Mouse (Mus musculus) gastrocnemius, adult 2 months (tissue): ENCODE results near the gene Ctnna3. TPM values are rescaled to one million over a fixed set of nuclear protein-coding genes. Genes with fewer than 3 reads are reported as not detected.
"Not testable (repeated sequence)": the region's sequence is repeated elsewhere in the genome, so short reads cannot be mapped to it uniquely, and the experiment has no call there.

ENCODE experiments used
- DNase-seq: peaks from one replicate; pipeline ENCODE4 v3.0.0; 2022
- H3K27ac ChIP-seq: fragments of 200-600 bp; 2 replicates; pipeline ENCODE4 v1.8.1; 2022; ENCODE audit warnings: mild to moderate bottlenecking
- H3K4me3 ChIP-seq: fragments of 200-600 bp; 2 replicates; pipeline ENCODE4 v1.8.1; 2022; ENCODE audit warnings: mild to moderate bottlenecking, moderate library complexity
- CTCF ChIP-seq: fragments of 200-600 bp; IDR thresholded peaks from 2 replicates; pipeline ENCODE4 v1.8.1; 2022; ENCODE audit warnings: antibody characterized with exemption, mild to moderate bottlenecking, moderate library complexity
- intact Hi-C: fragments of 180-260 bp; cut with DNase I; formaldehyde crosslinking; loops from one replicate; pipeline ENCODE4 v1.15.1; 2025
- long read RNA-seq, 2 experiments: library from polyadenylated mRNA; stranded (forward); transcript quantifications; one replicate each; pipeline ENCODE4 v2.0.0; 2021
- total RNA-seq, 2 experiments: library from RNA; stranded (reverse); gene quantifications; 2 replicates each; pipeline ENCODE4 v1.2.3; 2021

Gene Ctnna3
- 10 to 100 TPM; 11.8 to 22.7 TPM for total RNA-seq
- long read RNA-seq, experiment 1, partial matches to known transcripts = 0 of 3 reads
- long read RNA-seq, experiment 1, other reads (novel, unspliced or antisense) = 3 of 3 reads
- long read RNA-seq, experiment 2 = 0 reads

DNA sequence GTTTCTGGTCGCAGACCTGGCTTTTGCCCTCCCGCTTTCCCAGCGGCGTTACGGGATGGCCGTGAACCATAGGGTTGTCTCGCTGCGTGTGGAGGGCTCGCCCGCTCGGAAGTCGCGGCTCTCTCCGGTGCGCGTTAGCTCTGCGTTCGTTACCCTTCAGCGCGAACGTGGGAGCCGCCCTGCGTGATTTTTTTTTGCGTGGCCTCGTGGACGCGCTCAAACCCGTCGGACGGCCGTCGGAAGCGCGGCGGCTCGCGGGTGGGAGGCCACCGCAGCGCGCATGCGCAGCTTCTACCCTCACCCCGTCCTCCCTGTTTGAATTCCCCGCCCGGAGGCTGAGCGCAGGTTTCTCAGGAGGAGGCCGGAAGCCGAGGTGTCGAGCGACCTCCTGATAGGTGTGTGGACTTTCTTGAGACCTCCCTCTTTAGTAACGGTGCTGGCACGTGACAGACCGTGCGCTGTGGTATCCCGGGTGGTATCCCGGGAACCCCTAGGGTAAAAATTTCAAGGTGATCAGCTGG is at the start of gene Ctnna3:
TSS of gene Ctnna3 (plus strand) at position 314 of the 521 bp plus-strand sequence.
- Histone ChIP-seq H3K4me3 (peak within 1 kb of the TSS; percentile 85), H3K27ac (peak within 1 kb of the TSS; percentile 86)
- intact Hi-C loops = loop anchor here (1.0 to 5.0 kb wide), 2 partner anchors 43 to 48 kb away; no protein-coding TSS in a partner anchor

DNA sequence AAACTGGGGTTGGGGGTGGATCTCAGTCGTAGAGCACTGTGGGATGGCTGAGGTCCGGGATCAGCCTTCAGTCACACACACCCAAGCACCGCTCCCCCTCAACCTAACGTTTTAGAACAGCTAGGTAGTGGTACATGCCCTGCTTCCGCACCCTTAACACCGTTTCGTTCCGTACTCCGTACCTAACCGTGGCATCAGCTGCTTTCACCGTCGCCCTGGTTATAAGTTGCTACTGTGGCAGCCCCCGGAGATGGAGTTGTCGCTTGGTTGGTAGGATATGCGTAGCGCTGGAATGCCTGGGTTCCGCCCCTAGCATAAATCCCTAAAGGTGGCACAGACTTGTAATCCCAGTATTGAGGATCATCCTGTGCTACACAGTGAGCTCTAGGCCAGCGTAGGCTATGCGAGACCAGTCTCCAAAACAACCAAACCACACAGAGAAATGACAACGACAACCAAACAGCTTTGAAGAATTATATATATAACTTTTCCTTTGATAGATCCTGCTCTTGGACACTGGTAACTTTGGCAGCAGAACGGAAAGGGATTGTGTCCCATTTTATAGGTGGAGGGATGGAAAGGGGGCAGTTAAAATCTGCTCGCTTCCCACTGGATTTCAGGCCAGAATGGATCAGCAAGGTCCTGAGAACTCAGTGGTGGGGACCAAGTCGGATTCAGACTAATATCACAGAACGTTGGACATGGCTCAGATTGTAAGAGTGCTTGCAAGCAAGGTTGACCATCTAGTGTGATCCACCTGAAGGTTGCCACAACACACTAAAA is 48.2 kb upstream of the Ctnna3 start, which contains the start of gene Sirt1:
TSS of gene Sirt1 (minus strand) at position 207 of the 783 bp plus-strand sequence.
- H3K4me3 ChIP-seq = peak within 1 kb of the TSS; percentile 84
- intact Hi-C loops = loop anchor here (1.0 kb wide), 1 partner anchor 138 kb away; the partner anchor contains the start of gene Herc4
- peak within 1 kb of the TSS; percentile 90 for H3K27ac ChIP-seq
- no peak for DNase-seq
- TF ChIP-seq CTCF = no peak

More for the DNA sequence above, at the start of gene Ctnna3:
- DNase-seq = peak; percentile 94
- no peak for TF ChIP-seq CTCF

DNA sequence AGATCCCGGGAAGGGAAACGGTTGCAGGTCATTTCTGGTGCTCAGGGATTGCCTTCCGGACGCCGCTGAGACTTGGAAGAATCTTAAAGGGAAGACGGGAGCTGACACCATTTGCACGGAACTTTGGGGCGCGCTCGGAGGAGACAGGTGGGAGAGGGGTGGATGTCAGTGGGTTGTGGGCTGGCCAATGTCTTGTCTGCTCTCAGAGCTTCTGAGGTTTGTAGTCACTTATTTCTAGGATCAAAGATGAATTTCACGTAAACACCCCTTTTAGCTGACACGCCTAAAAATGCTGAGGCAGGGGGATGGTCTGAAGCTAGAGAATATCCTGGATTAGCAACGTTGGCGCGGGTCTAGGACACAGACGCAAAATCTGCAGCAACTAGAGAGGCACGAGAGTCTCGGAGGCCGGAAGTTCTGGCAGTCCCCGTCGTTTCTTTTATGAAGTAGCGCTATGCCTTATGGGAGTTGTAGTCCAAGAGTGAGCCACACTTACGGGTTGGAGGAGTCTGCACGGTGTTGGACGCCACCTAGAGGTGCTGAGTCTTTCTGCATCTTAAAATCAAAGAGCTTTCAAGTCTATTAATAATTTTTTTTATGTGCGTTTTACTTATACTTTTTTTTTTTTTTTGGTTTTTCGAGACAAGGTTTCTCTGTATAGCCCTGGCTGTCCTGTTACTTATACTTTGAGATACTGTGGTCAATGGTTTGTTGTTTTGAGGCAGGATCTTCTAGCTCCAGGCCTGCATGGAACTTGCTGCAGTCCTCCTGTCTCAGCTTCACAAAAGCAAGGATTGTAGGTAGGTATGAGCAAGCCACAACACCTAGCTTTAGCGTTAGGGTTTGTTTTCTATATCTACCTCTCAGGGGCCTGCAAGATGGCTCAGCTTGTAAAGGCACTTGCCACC is 47.3 kb upstream of the Ctnna3 start, which contains the start of gene Dnajc12:
TSS of gene Dnajc12 (plus strand) at position 72 of the 908 bp plus-strand sequence.
- peak; percentile 83 for TF ChIP-seq CTCF
- peak within 1 kb of the TSS; percentile 90 for H3K27ac ChIP-seq
- DNase-seq = peak; percentile 84
- intact Hi-C loops = no loop called here
- H3K4me3 ChIP-seq = peak within 1 kb of the TSS; percentile 84

DNA sequence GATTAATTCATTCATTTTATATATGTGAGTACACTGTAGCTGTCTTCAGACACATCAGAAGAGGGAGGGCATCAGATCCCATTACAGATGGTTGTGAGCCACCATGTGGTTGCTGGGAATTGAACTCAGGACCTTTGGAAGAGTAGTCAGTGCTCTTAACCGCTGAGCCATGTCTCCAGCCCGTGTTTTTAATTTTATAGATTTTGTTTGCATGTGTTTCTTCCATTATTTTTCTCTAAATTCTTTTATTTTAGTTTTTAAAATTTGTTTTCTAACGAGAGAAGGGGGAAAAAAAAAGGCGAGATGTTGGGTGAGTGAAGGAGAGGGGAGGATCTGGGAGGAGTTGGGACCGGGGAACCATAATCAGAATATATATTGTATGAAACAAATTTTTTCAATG is 44.0 kb upstream of the Ctnna3 start:
- intact Hi-C loops = loop anchor here (5.0 kb wide), 1 partner anchor 41 kb away; no protein-coding TSS in a partner anchor
- Histone ChIP-seq H3K4me3 (peak overlapping the region; percentile 85), H3K27ac (peak overlapping the region; percentile 89; the same call in 1 of the 2 replicates)
- not testable (repeated sequence) for DNase-seq

DNA sequence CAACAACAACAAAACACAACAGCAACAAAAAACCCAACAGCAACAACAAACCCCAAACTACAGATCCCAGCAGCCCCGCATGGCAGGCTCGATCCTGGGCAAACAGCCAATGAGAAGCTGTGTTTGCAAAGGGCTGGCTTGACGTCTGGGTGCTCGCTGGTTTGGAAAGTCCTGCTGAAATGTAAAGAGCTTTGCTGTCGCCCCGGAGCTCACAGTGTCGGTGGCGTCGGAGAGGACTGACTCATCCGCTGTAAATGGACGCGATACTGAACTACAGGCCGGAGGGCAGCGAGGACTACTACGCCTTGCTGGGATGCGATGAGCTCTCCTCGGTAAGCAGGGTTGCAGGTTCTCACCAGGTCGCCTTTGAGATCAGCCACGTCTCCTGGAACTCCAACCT is 43.5 kb upstream of the Ctnna3 start:
- H3K4me3 ChIP-seq = peak overlapping the region; percentile 85
- peak; percentile 87 for DNase-seq
- intact Hi-C loops = loop anchor here (5.0 kb wide), 1 partner anchor 41 kb away; no protein-coding TSS in a partner anchor
- H3K27ac ChIP-seq = peak overlapping the region; percentile 89
- TF ChIP-seq CTCF = no peak

DNA sequence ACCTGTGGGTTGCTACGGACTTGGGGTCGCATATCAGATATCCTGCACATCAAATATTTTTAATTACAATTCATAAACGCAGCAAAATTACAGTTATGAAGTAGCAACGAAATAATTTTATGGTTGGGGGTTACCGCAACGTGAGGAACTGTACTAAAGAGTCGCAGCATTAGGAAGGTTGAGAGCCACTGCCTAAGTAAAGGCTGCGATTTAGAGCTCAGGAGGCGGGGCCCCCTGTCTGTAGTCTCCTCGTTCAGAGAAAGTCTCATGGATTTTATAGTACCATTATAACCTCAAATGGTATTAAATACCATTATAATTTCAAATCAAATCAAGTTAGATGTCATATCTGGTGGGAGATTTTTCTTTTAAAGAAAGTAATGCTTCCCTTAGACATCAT is 42.9 kb upstream of the Ctnna3 start:
- no peak for DNase-seq
- intact Hi-C loops = loop anchor here (5.0 kb wide), 1 partner anchor 40 kb away; no protein-coding TSS in a partner anchor
- TF ChIP-seq CTCF = no peak
- H3K27ac ChIP-seq = peak overlapping the region; percentile 89
- peak overlapping the region; percentile 85 for H3K4me3 ChIP-seq

DNA sequence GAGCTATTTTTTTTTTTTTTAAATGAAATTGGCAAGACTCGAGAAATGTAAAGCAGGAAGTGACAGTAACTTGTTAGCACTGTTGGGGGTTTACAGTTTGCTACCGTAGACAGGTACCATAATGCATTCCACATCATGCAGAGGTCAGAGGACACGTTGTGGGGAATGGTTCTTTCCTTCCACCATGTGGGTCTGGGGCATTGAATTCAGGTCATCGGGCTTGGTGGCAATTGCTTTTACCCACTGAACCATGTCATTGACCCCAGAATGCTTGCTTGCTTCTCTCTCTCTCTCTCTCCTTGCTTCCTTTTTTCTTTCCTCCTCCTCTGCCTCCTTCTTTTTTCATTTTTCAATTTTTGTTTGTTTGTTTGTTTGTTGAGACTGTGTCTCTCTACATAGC is 41.0 kb upstream of the Ctnna3 start:
- Histone ChIP-seq H3K27ac (no peak overlapping the region), H3K4me3 (no peak overlapping the region)
- intact Hi-C loops = loop anchor here (5.0 kb wide), 1 partner anchor 38 kb away; no protein-coding TSS in a partner anchor
- TF ChIP-seq CTCF = no peak
- DNase-seq = no peak

DNA sequence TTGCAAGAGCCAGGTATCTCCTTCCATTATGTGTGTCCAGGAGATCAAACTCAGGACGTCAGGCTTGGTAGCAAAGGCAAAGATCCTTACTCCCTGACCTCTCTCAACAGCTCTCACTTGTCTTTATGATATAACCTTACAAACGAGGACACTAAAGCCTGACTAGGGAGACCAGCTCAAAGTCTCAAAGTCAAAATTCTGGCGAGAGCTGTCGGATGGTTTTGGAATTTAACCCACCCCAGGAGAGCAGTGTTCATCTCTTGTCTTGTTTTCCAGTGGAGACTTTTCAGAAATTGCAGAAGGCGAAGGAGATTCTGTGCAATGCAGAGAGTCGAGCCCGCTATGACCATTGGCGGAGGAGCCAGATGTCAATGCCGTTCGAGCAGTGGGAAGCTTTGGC is 32.9 kb upstream of the Ctnna3 start:
- no peak for DNase-seq
- intact Hi-C loops = no loop called here
- no peak for TF ChIP-seq CTCF
- Histone ChIP-seq H3K27ac (no peak overlapping the region), H3K4me3 (no peak overlapping the region)

DNA sequence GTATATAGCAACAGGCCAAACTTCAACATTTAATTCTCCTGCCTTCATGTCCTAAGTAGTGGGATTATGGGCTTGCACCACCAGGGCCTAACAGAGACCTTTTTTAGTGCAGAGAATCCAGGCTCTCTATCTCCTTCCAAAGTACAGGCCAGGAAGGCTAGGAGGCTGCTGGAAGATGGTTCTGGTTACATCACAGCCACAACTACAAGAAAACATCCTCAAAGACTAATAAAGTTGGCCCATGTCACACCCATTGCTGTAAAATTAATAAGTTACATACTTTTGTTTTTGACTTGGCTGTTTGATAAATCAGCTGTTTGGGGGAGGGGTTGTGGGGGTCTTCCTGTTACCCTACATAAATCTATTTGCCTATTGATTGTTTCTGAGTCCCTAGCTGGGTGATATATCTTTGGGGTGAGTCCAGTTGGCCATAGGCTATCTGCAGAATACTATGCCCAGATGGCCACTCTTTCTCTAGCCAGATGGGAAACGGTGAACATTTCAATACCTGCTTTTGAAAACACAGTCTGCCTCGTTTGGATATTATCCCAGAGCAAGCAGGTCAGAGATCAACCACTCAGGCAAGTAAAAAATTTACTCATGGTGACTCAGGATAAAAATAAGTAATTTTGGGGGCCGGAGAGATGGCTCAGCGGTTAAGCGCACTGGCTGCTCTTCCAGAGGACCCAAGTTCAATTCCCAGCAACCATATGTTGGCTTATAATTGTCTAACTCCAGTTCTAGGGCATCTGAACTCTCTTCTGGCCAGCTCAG is 27.0 kb upstream of the Ctnna3 start:
- no peak overlapping the region for H3K27ac ChIP-seq
- DNase-seq = no peak
- TF ChIP-seq CTCF = no peak
- H3K4me3 ChIP-seq = no peak overlapping the region
- intact Hi-C loops = no loop called here

DNA sequence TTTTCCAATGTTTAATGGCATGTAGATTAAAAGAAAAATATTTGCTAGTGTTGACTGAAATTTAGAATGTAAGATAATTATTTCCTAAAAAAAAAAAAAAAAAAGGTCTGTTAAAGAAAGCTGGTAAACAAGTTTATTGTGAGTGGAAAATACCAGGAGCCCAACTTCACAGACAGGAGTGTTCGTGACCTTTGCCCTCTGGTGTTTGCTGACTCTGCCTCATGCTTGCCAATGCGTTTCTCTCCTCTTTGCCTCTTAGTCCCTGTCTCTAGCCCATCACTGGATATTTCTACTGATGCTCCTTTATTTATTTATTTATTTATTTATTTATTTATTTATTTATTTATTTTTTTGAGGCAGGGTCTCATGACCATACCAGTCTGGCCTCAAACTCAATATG is 26.3 kb upstream of the Ctnna3 start:
- intact Hi-C loops = no loop called here
- no peak overlapping the region for H3K4me3 ChIP-seq
- no peak overlapping the region for H3K27ac ChIP-seq
- no peak for DNase-seq
- TF ChIP-seq CTCF = no peak

DNA sequence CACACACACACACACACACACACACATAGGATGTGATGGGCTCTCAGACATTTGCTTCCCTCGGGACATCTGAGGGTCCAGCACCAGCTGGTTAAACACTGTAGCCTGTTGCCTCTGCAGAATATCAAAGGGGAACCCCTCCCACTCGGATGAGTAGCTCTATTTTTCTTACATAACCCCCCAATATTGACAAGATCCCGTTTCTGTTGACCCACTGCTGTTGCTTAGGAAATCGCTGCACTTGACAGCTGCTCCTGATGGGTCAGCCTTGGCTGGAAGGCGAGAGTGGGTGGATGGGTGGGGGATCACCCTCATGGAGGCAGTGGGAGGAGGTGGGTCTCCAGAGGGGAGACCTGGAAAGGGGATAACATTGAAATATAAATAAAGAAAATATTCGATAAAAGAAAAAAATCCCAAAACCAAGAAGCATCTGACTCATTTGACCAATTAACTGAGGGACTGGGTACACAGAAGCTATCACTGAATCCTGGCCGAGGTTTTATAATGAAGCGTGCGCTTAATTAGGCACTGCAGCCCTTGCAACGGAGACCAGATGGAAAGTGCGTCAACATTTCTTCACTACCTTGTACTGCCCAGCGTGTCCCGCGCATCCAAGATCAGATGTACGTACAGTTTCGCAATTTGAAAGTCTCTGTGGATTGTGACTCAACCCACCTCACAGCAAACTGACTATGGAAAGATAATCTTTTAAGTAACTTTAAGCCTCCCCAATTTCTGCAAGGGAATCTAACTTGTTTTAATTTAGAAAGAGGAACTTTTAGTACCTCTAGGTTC is 19.5 kb upstream of the Ctnna3 start:
- no peak for TF ChIP-seq CTCF
- no peak overlapping the region for H3K27ac ChIP-seq
- no peak for DNase-seq
- H3K4me3 ChIP-seq = no peak overlapping the region
- intact Hi-C loops = no loop called here

DNA sequence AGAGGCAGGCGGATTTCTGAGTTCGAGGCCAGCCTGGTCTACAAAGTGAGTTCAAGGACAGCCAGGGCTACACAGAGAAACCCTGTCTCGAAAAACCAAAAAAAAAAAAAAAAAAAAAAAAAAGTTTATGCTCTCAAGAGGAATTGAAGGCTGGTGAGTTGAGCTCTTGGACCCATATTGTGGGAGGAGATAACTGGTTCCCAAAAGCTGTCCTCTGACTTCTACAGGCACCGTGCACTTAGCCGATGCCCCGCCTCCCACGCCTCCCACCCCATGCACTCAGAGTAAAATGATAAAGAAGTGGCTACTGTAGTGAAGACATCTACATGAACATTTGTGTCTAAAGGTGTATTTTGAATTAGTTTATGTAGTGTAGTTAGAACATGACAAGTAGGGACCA is 18.2 kb upstream of the Ctnna3 start:
- intact Hi-C loops, DNase-seq, H3K27ac ChIP-seq, H3K4me3 ChIP-seq: not testable (repeated sequence)
